Mouse (Mus musculus): ENCODE results near the gene Pou4f2.

Gene Pou4f2

DNA sequence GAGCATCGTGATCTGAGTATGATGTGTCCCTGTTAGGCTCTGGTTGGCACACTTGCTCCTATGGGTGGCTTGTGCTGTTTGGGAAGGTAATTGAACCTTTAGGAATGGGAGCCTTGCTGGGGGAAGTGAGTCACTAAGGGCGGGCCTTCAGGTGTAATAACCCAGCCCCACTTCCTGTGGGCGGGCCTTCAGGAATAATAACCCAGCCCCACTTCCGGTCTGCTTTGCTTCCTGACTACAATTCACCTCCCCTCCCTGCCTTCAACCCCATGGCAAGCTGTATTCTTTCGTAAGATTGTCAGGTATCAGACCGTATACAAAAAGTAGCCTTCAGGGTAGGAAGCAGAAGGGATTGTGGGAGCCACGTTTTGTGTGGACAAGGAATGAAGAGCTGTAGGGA lies 45.7 kb downstream of the Pou4f2 start:
- no peak for DNase-seq

All from cerebellum, adult 9-11 months (tissue).